Mouse (Mus musculus): Measurements from ENCODE around the gene Gm12695. TPM values are rescaled to one million over a fixed set of nuclear protein-coding genes. Genes with fewer than 3 reads are reported as not detected.

Gm12695 gene
- polyA plus RNA-seq, 1 experiment from 2014 or later = not detected

DNA sequence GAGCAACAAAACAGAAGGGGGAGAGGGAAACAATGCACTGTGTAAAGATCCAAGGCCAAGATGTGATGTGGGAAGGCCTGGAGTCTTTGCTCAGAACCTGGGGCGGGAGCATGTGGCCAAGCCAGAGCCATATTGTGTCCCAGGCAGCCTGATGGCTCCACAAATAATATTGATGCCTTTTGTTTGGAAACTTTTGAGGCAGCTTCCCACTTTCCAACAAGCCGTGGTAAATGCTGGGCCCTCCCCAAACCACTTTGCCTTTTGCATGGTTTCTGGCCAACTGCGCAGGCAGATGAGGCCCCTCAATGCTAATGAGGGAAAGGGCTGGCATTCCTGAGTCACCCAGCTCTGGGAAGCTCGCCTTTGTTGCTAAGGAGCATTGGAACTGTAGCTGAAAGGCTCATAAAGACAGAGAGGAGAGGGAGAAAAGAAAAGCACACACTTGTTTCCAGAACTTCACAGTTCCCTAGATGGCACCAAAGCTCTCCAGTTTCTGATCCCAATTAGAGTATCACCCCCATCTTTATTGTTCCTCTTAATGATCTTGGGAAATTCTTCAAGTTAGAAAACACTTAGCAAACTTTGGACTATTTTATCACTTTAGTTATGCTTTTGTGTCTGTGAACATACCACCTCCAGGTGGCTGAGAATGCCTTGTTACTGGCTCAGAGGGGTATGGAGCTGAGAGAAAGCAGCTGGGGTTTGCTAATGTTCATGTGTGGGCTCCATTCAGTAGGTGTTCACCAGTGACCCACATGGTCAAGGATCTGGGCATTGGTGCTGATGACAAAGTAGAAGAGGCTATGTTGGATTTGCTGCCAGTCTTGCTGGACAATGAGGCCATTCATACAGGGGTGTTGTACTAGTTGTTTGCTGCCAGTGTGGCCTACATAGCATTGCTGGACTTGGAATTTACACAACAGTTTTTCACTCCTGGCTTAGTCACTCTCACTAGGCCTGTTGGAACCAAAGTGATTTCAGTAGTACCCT is 65.7 kb downstream of the Gm12695 start:
- WGBS = 62% methylated on average over 4 of the region's 4 CpGs
- Histone ChIP-seq H3K36me3 (ENCODE audit: control insufficient read depth, insufficient read depth, low read length) (no peaks in the 10 kb centered on the region), H3K27me3 (replicated peaks; ENCODE audit: control insufficient read depth, insufficient read depth, low read length) (no peaks in the 10 kb centered on the region), H3K4me1 (replicated peaks; ENCODE audit: control insufficient read depth, insufficient read depth, low read length) (no peaks in the 10 kb centered on the region), H3K27ac (ENCODE audit: low read depth, low read length) (no peak overlapping the region), H3K9ac (ENCODE audit: low read depth, low read length) (no peak overlapping the region), H3K4me2 (no peak overlapping the region), H3K9me3 (ENCODE audit: control insufficient read depth, low read length) (no peaks in the 10 kb centered on the region), H3K4me3 (ENCODE audit: low read depth, low read length) (no peak overlapping the region)
- DNase-seq (ENCODE audit: low spot score) (no peak), ATAC-seq (replicated peaks; ENCODE audit: low FRiP score) (no peak)

DNA sequence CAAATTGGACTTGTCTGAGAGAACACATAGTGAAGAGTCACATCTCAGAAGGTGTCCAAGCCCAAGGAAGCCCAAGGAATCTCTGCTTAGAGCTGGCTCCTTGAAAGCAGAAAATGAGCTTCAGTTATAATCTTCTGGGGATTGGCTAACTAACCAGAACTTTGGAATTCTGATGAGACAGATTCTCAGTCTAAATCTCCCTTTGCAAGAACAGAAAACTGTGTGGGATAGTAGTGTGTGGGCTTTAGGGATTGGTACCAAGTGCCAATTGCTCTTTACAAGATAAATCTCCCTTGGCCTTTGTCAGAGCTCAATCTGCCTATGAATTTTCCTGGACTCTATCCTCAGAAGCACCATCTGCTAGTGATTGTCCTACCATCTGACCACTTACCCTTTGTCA is 66.5 kb downstream of the Gm12695 start:
- Histone ChIP-seq H3K4me2 (no peak overlapping the region), H3K4me1 (replicated peaks; ENCODE audit: control insufficient read depth, insufficient read depth, low read length) (no peaks in the 10 kb centered on the region), H3K9me3 (ENCODE audit: control insufficient read depth, low read length) (no peaks in the 10 kb centered on the region), H3K4me3 (ENCODE audit: low read depth, low read length) (no peak overlapping the region), H3K27ac (ENCODE audit: low read depth, low read length) (no peak overlapping the region), H3K27me3 (replicated peaks; ENCODE audit: control insufficient read depth, insufficient read depth, low read length) (no peaks in the 10 kb centered on the region), H3K9ac (ENCODE audit: low read depth, low read length) (no peak overlapping the region), H3K36me3 (ENCODE audit: control insufficient read depth, insufficient read depth, low read length) (no peaks in the 10 kb centered on the region)
- ATAC-seq (replicated peaks; ENCODE audit: low FRiP score) (no peak), DNase-seq (ENCODE audit: low spot score) (no peak)

DNA sequence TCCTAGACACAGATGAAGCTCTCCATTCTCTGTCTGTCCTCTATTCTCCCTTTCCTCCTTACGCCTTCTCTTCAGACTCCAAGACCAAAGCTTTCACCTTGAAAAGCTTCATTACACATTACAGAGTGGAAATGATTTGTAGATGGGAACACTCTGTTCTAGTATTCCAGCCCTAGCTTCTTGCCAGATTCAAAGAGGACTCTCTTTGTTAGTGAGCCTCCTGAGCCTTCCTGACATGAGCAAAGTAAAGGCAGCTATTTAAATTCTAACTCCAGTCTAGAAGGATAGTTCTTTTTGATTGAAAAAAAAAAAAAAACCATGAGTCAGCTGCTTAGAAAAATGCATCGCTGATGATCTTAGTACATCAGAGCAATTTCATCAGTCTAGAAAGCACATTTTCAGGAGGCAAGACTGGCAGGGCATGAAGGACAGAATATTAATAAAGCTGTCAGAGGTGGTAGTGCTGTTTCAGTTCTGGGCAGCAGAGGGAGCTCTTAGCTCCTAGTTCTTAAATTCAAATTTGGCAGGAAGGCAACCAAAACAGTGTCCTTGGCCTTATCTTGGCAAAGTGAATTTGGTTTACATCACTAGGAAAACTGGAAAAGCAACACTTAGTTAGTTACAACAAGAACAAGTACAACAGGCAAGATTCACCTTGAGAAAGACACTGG is 79.6 kb downstream of the Gm12695 start:
- Histone ChIP-seq H3K36me3 (ENCODE audit: control insufficient read depth, insufficient read depth, low read length) (no peaks in the 10 kb centered on the region), H3K27ac (ENCODE audit: low read depth, low read length) (no peak overlapping the region), H3K4me3 (ENCODE audit: low read depth, low read length) (no peak overlapping the region), H3K27me3 (replicated peaks; ENCODE audit: control insufficient read depth, insufficient read depth, low read length) (no peaks in the 10 kb centered on the region), H3K4me1 (replicated peaks; ENCODE audit: control insufficient read depth, insufficient read depth, low read length) (no peaks in the 10 kb centered on the region), H3K9me3 (ENCODE audit: control insufficient read depth, low read length) (no peaks in the 10 kb centered on the region), H3K4me2 (no peak overlapping the region), H3K9ac (ENCODE audit: low read depth, low read length) (no peak overlapping the region)
- DNase-seq (ENCODE audit: low spot score) (no peak), ATAC-seq (replicated peaks; ENCODE audit: low FRiP score) (no peak)
- WGBS = 55% methylated on average over 2 of the region's 2 CpGs

DNA sequence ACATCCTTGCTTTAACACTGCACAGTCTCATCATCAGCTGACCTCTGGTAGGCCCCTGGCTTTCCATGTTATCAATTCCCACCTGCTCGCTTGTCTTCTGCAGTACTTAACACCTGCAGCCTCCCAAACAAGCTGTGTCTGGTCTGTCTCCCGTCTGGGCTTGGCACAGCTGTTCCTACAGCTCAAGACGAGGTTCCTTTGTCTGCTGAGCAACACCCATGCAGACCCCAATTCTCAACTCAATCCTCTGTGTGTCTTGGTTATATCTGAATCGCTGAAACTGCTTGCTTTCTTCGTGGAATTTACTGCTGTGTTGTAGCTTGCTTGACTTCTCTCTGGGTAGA is 86.8 kb downstream of the Gm12695 start:
- Histone ChIP-seq H3K36me3 (ENCODE audit: control insufficient read depth, insufficient read depth, low read length) (no peaks in the 10 kb centered on the region), H3K9ac (ENCODE audit: low read depth, low read length) (no peak overlapping the region), H3K4me2 (no peak overlapping the region), H3K27ac (ENCODE audit: low read depth, low read length) (no peak overlapping the region), H3K9me3 (ENCODE audit: control insufficient read depth, low read length) (no peaks in the 10 kb centered on the region), H3K4me3 (ENCODE audit: low read depth, low read length) (no peak overlapping the region), H3K4me1 (replicated peaks; ENCODE audit: control insufficient read depth, insufficient read depth, low read length) (no peaks in the 10 kb centered on the region), H3K27me3 (replicated peaks; ENCODE audit: control insufficient read depth, insufficient read depth, low read length) (no peaks in the 10 kb centered on the region)
- WGBS = 73% methylated on average over 5 of the region's 5 CpGs
- DNase-seq (ENCODE audit: low spot score) (no peak), ATAC-seq (replicated peaks; ENCODE audit: low FRiP score) (no peak)

DNA sequence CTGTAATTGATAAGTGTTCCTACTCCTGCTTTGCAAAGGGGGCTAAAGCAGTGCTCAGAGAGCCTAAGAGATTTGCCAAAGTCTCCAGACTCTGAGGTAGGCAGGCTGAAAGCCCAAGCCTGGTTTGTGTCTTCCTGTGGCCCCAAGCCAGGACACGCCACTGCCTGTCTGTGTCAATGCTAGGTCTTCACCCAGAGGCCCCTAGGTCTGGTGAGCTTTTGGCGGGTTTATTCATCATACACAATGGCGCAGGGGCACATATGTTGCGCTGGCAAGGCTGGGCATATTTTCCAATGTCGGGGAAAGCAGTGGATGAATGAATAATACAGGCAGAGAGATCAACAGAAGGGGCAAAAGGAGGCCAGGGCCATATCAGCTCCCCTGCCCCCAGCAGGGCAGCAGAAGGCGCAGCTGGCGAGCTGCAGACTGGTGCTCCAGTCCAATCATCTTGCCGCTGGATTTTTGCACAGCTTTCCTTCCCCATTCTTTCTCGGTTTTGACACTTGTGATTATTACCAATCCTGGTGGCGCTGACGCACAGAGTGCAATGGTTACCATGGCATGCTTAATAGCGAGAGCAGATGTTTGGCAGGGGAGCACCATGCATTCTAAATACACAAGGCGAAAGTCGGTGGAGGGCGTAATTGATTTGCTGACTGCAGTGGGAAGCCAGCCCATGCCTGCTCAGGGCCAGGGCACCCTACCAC is 87.3 kb downstream of the Gm12695 start:
- Histone ChIP-seq H3K36me3 (ENCODE audit: control insufficient read depth, insufficient read depth, low read length) (no peaks in the 10 kb centered on the region), H3K27me3 (replicated peaks; ENCODE audit: control insufficient read depth, insufficient read depth, low read length) (no peaks in the 10 kb centered on the region), H3K9ac (ENCODE audit: low read depth, low read length) (no peak overlapping the region), H3K9me3 (ENCODE audit: control insufficient read depth, low read length) (no peaks in the 10 kb centered on the region), H3K27ac (ENCODE audit: low read depth, low read length) (no peak overlapping the region), H3K4me2 (no peak overlapping the region), H3K4me1 (replicated peaks; ENCODE audit: control insufficient read depth, insufficient read depth, low read length) (no peaks in the 10 kb centered on the region), H3K4me3 (ENCODE audit: low read depth, low read length) (no peak overlapping the region)
- WGBS = 71% methylated on average over 15 of the region's 15 CpGs
- ATAC-seq (replicated peaks; ENCODE audit: low FRiP score) (no peak), DNase-seq (ENCODE audit: low spot score) (no peak)

DNA sequence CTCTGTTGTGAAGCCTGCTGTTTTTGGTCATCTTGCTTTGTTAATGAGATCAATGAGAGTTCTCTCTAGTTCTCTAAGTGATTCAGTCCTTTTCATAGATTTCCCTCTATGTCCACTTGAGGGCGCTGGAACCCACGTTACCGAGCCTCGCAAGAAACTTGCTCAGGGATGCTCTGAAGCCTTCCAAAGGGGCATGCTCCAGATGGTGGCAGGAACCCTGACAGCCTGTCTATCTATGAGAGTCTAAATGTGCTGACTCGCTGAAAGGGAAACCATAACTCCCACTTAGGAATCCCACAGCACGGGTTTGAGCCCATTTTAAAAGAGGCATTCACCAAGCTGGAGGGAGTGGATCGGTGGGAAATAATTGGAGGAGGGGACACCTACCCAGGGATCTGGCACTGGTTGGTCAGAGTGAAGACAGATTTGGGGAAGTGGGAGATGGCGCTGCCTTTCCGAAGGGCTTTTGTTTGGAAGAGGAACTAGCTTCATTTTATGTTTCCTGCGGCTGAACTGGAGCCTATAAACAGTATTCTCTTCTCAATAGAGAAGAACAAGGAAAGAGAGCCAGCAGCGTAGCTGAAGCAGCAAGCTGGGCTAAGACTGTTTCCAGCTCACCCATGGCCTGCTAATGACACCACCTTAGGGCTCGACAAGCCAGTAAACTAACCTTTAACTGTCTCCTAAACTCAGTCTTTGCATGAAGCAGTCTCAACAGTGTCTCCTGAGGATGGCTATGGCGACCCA is 88.2 kb downstream of the Gm12695 start:
- no peak overlapping the region for H3K9ac ChIP-seq (ENCODE audit: low read depth, low read length)
- no peak overlapping the region for H3K4me2 ChIP-seq
- no peaks in the 10 kb centered on the region for H3K36me3 ChIP-seq (ENCODE audit: control insufficient read depth, insufficient read depth, low read length)
- H3K27me3 ChIP-seq (replicated peaks; ENCODE audit: control insufficient read depth, insufficient read depth, low read length) = no peaks in the 10 kb centered on the region
- no peak overlapping the region for H3K4me3 ChIP-seq (ENCODE audit: low read depth, low read length)
- 25% methylated on average over 13 of the region's 13 CpGs for WGBS
- ATAC-seq (replicated peaks; ENCODE audit: low FRiP score) (peak; percentile 43; the same call in 1 of the 2 replicates), DNase-seq (ENCODE audit: low spot score) (no peak)
- H3K27ac ChIP-seq (ENCODE audit: low read depth, low read length) = no peak overlapping the region
- H3K9me3 ChIP-seq (ENCODE audit: control insufficient read depth, low read length) = no peaks in the 10 kb centered on the region
- no peaks in the 10 kb centered on the region for H3K4me1 ChIP-seq (replicated peaks; ENCODE audit: control insufficient read depth, insufficient read depth, low read length)

DNA sequence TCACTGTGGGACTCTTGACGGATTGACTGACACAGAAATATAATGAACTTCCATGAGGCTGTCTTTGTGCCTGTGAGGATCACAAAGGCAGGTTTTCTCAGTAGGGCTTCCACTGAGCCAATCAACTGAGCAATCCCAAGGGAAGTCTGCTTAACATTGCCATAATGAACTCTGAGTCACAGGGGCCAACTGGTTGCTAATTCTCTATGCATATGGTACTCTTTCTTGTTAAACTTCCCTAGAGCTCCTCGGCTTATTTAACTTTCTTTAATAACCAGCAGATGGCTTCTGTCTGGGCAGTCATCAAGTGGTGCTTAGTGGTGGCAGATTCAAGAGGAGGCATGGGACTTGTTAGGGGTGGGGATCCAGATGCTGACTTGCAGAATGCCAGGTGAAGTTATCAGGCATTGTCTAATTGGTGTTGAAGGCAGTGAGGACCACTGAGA is 97.6 kb downstream of the Gm12695 start:
- Histone ChIP-seq H3K36me3 (ENCODE audit: control insufficient read depth, insufficient read depth, low read length) (no peaks in the 10 kb centered on the region), H3K27ac (ENCODE audit: low read depth, low read length) (no peak overlapping the region), H3K4me1 (replicated peaks; ENCODE audit: control insufficient read depth, insufficient read depth, low read length) (no peaks in the 10 kb centered on the region), H3K4me2 (no peak overlapping the region), H3K27me3 (replicated peaks; ENCODE audit: control insufficient read depth, insufficient read depth, low read length) (no peaks in the 10 kb centered on the region), H3K9ac (ENCODE audit: low read depth, low read length) (no peak overlapping the region), H3K4me3 (ENCODE audit: low read depth, low read length) (no peak overlapping the region), H3K9me3 (ENCODE audit: control insufficient read depth, low read length) (no peaks in the 10 kb centered on the region)
- ATAC-seq (replicated peaks; ENCODE audit: low FRiP score) (no peak), DNase-seq (ENCODE audit: low spot score) (no peak)
- 70% methylated on average over 2 of the region's 2 CpGs for WGBS

DNA sequence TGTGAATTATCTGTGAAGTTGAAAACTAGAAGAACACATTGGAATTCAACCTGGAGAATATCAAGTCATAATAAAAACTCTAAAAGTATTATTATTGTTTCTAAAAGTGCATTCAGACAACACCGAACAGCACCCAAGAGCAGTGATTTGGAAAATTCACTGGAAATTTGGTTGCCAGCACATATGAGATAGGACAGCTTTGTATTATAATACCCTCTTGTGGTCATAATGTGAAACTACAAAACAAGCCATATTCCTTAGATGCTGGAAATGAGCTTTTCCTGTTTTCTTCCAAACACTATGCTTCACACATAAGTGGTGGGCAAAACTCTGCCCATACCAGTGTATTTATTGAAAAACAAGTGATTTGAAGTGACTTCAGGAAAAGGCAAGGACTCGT is 101.5 kb downstream of the Gm12695 start:
- Histone ChIP-seq H3K4me1 (replicated peaks; ENCODE audit: control insufficient read depth, insufficient read depth, low read length) (no peaks in the 10 kb centered on the region), H3K36me3 (ENCODE audit: control insufficient read depth, insufficient read depth, low read length) (no peaks in the 10 kb centered on the region), H3K4me2 (no peak overlapping the region), H3K27me3 (replicated peaks; ENCODE audit: control insufficient read depth, insufficient read depth, low read length) (no peaks in the 10 kb centered on the region), H3K9me3 (ENCODE audit: control insufficient read depth, low read length) (no peaks in the 10 kb centered on the region), H3K27ac (ENCODE audit: low read depth, low read length) (no peak overlapping the region), H3K9ac (ENCODE audit: low read depth, low read length) (no peak overlapping the region), H3K4me3 (ENCODE audit: low read depth, low read length) (no peak overlapping the region)
- no peak for ATAC-seq (replicated peaks; ENCODE audit: low FRiP score)
- DNase-seq (ENCODE audit: low spot score) = no peak
- 48% methylated on average over 2 of the region's 2 CpGs for WGBS

All from liver, embryonic 11.5 days (tissue).